Mouse (Mus musculus) limb, embryonic 10.5 days (tissue): ENCODE results near the gene BC004004. TPM values are rescaled to one million over a fixed set of nuclear protein-coding genes. Genes with fewer than 3 reads are reported as not detected.
A peak's percentile ranks its signal among the peaks of the same experiment; 100 is the strongest.

Experiments
- DNase-seq: peaks from one replicate; pipeline ENCODE4 v3.0.0-alpha.2; 2017; ENCODE audit warnings: low spot score
- H3K27ac ChIP-seq: fragments of 300-500 bp; sonication (generic); 2 replicates; pipeline ENCODE4 v1.5.1; 2016; ENCODE audit warnings: mild to moderate bottlenecking
- H3K27me3 ChIP-seq: fragments of 300-500 bp; sonication (generic); 2 replicates; pipeline ENCODE4 v1.6.1; 2016; ENCODE audit warnings: low read depth, mild to moderate bottlenecking; ENCODE audit not compliant: poor library complexity, severe bottlenecking
- H3K36me3 ChIP-seq: fragments of 300-500 bp; sonication (generic); 2 replicates; pipeline ENCODE4 v1.6.1; 2016; ENCODE audit warnings: mild to moderate bottlenecking, moderate library complexity
- H3K4me1 ChIP-seq: fragments of 300-500 bp; sonication (generic); 2 replicates; pipeline ENCODE4 v1.6.1; 2016
- H3K4me3 ChIP-seq: fragments of 300-500 bp; sonication (generic); 2 replicates; pipeline ENCODE4 v1.5.1; 2016; ENCODE audit warnings: mild to moderate bottlenecking, moderate library complexity
- H3K9me3 ChIP-seq: fragments of 300-500 bp; sonication (generic); replicated peaks from 2 replicates; pipeline ENCODE4 v1.6.1; 2016; ENCODE audit warnings: mild to moderate bottlenecking
- WGBS: fragments of 180-500 bp; shearing (Covaris S2); methylation state at CpG from one replicate; pipeline ENCODE4 v1.1.7; 2016; 5-methylcytosine and 5-hydroxymethylcytosine counted together
- polyA plus RNA-seq: library from polyadenylated mRNA; unstranded; fragments of >200 nt; fragmentation: Nextera tagmentation; extraction: Ambion mirVana; gene quantifications from 2 replicates; pipeline ENCODE4 v1.2.1, GENCODE M21; 2016

The BC004004 gene
- polyA plus RNA-seq, 1 experiment from 2014 or later = 47.9 TPM

DNA sequence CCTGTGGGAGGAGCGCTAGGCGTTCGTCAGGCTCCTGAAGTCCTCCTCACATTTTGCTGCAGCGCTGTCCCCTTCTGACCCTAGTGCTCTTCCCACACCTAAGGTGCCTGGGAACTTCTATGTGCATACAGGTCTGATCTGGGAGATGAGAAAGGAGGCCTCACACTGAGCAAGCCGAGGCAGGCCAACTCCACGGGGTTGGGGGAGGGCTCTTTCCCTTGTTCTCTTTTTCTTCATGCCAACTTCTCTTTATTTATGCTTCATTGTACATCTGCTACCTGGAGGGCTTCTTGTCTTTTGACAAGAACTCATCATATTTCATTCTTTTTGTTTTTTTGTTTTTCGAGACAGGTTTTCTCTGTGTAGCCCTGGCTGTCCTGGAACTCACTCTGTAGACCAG is 23.2 kb downstream of the BC004004 start:
- Histone ChIP-seq H3K27ac (no peak overlapping the region), H3K9me3 (no peaks in the 10 kb centered on the region), H3K36me3 (peaks cover 35% of the 10 kb centered on the region), H3K4me3 (no peak overlapping the region), H3K27me3 (no peaks in the 10 kb centered on the region), H3K4me1 (peaks cover 14% of the 10 kb centered on the region)
- 87% methylated on average over 7 of the region's 7 CpGs for WGBS
- DNase-seq = no peak

DNA sequence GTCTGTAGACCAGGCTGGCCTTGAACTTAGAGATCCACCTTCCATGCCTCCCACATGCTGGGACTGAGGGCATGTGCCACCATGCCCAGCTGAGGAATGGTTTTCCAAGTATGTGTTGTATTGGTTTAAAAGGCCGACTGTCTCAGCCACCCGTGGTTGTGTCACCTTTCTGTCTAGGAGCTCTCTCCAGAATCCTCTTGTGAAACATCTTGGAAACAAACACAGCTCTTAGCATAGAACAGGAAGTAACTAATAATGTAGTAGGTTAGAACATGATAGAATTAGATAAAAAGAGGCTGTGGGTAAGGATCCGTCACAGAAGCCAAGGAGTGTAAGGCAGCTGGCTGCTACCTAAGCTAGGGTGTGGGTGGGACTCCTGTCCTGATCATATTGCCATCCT is 24.4 kb downstream of the BC004004 start:
- Histone ChIP-seq H3K4me3 (no peak overlapping the region), H3K36me3 (peaks cover 40% of the 10 kb centered on the region)
- WGBS = 86% methylated on average over 3 of the region's 3 CpGs

DNA sequence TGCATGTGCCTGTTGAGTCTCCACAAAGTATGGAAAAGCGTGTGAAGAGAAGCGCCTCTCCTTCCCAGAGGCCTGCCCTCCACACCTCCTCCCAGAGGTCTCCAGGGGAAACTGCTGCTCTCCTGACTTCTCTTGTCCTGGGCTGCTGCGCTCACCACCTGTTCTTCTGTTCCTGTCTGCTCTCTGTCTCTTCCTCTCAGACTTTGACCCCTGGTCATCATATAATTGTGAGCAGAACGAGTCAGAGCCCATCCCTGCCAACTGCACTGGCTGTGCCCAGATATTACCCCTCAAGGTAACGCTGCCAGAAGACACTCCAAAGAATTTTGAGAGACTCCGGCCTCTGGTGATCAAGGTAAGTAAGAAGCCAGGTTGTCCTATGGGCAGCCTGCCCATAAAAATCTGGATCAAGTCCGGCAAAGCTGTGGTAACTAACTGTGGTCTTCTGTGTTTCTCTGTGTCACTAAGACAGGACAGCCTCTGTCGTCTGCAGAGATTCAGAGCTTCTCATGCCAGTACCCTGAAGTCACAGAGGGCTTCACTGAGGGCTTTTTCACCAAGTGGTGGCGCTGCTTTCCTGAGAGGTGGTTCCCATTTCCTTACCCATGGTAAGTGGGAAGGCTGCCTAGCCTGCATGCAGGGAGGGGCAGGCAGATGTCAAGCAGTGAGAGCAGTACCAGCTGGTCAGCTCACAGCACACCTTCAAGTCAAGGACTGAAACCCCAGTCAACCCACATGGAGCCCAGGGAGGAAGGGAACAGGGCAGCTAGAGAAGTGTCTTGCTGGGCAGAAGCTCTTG is 25.4 kb downstream of the BC004004 start:
- H3K9me3 ChIP-seq = no peaks in the 10 kb centered on the region
- no peak overlapping the region for H3K27ac ChIP-seq
- peaks cover 25% of the 10 kb centered on the region for H3K4me1 ChIP-seq
- no peak overlapping the region for H3K4me3 ChIP-seq
- H3K27me3 ChIP-seq = no peaks in the 10 kb centered on the region
- WGBS = 78% methylated on average over 9 of the region's 9 CpGs
- DNase-seq = no peak
- peaks cover 48% of the 10 kb centered on the region for H3K36me3 ChIP-seq

More for the DNA sequence above, 24.4 kb downstream of the BC004004 start:
- Histone ChIP-seq H3K27ac (no peak overlapping the region), H3K27me3 (no peaks in the 10 kb centered on the region), H3K9me3 (no peaks in the 10 kb centered on the region), H3K4me1 (peaks cover 25% of the 10 kb centered on the region)
- DNase-seq = no peak

DNA sequence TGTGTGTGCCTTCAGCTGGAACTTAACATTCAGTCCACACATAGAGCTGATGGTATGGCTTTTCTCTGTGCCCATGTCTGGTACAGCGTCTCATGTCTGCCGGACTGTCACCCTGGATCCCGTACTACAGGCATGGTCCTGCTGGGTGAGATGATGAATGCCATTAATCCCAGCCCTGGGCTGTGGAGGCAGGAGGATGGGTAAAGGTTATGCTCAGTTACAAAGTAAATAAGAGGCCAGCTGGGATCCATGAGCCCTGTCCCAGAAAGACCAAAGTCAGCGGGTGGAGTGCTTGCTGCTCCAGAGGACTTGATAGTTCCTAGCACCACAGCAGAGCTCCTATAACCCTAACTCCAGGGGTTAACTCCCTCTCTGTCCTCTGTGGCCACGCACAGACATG is 27.2 kb downstream of the BC004004 start:
- no peaks in the 10 kb centered on the region for H3K27me3 ChIP-seq
- DNase-seq = no peak
- no peak overlapping the region for H3K4me3 ChIP-seq
- H3K4me1 ChIP-seq = peaks cover 25% of the 10 kb centered on the region
- no peak overlapping the region for H3K27ac ChIP-seq
- peaks cover 61% of the 10 kb centered on the region for H3K36me3 ChIP-seq
- H3K9me3 ChIP-seq = no peaks in the 10 kb centered on the region
- WGBS = 73% methylated on average over 5 of the region's 5 CpGs

DNA sequence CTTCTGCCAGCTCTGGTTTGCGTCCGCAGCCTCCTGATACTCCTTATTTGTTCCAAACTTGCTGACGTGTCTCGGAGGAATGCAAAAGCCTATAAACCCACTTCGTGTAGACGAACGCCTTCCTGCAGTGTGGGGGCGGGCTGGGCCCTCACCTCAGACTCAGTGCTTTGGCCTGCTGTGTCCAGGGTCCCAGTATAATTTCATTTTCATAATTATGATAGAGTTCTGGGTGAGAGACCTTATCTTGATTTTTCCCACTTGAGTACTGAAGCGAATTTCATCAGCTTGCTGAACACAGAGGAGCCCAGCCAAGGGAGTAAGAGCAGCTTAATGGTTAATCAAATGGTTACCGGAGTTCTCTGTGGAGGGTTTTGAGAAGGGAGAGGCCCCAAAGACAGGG is 28.7 kb downstream of the BC004004 start:
- peak overlapping the region; percentile 63; the same call in 1 of the 2 replicates for H3K27ac ChIP-seq

DNA sequence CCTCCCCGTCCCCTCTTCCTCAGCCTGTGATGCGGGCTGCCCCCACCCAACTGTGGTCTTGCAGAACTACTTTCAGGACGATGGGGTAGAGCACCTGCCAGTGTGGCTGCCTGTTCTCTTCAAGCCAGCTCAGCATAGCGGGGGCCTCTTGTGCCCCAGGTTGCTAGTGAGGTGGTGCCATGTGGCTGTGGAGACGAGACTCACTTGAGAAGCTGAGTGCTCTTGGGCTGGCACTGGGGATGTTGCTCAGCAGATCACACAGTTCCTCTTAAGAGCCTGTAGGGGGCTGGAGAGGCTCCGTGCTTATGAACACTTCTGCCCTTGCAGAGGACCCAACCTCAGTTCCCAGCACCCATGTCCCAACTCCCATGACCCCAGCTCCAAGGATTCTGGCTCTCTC is 29.2 kb downstream of the BC004004 start:
- Histone ChIP-seq H3K27me3 (no peaks in the 10 kb centered on the region), H3K4me1 (peaks cover 28% of the 10 kb centered on the region), H3K27ac (peak overlapping the region; percentile 63), H3K36me3 (peaks cover 62% of the 10 kb centered on the region), H3K4me3 (no peak overlapping the region), H3K9me3 (no peaks in the 10 kb centered on the region)
- no peak for DNase-seq
- 80% methylated on average over 6 of the region's 6 CpGs for WGBS

More for the DNA sequence above, 28.7 kb downstream of the BC004004 start:
- H3K27me3 ChIP-seq = no peaks in the 10 kb centered on the region
- no peak overlapping the region for H3K4me3 ChIP-seq
- WGBS = 54% methylated on average over 10 of the region's 10 CpGs
- H3K36me3 ChIP-seq = peaks cover 62% of the 10 kb centered on the region
- peaks cover 25% of the 10 kb centered on the region for H3K4me1 ChIP-seq
- DNase-seq = no peak
- no peaks in the 10 kb centered on the region for H3K9me3 ChIP-seq

DNA sequence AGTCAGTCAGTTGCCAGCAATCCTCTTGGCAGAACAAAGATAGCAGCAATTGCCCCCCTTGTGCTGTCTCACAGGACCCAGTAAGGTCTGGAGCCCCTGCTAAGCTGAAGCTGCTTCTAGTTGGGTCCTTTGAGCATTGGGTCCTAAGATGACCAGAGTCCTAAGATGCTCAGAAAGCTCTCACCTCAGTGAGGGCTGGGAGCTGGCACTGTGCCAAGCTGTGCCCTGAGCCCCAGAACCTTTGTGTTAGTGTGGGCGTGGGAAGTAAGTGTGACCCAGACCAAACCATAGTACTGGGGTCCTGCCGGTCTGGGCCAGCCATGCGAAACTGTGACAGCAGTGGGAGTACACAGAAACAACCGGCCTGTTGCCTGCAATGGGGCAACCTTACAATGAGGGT is 30.7 kb downstream of the BC004004 start:
- Histone ChIP-seq H3K27ac (no peak overlapping the region), H3K4me3 (no peak overlapping the region), H3K9me3 (no peaks in the 10 kb centered on the region), H3K36me3 (peaks cover 54% of the 10 kb centered on the region), H3K4me1 (peaks cover 42% of the 10 kb centered on the region), H3K27me3 (no peaks in the 10 kb centered on the region)
- WGBS = 98% methylated on average over 4 of the region's 4 CpGs
- DNase-seq = no peak

DNA sequence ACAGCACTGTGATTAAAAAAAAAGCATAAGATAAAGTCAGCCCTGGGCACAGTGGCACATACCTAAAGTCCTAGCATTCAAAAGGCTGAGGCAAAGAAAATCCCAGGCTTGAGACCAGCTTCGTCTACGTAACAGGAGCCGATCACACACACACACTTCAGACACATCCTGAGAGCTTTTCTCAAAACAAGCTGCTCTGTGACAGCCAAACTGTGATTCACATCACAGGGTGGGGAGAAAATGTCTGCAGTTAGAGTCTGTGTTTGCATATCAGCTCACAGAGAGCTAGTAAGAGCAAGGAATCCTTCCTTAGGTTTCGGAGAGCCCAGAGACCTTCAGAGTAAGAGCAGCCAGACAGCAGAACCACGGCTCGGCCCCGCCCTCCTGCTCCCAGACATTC is 32.3 kb downstream of the BC004004 start:
- Histone ChIP-seq H3K9me3 (no peaks in the 10 kb centered on the region), H3K27ac (no peak overlapping the region), H3K4me3 (no peak overlapping the region), H3K27me3 (no peaks in the 10 kb centered on the region), H3K36me3 (peaks cover 46% of the 10 kb centered on the region), H3K4me1 (peaks cover 53% of the 10 kb centered on the region)
- DNase-seq = no peak
- 96% methylated on average over 7 of the region's 7 CpGs for WGBS

DNA sequence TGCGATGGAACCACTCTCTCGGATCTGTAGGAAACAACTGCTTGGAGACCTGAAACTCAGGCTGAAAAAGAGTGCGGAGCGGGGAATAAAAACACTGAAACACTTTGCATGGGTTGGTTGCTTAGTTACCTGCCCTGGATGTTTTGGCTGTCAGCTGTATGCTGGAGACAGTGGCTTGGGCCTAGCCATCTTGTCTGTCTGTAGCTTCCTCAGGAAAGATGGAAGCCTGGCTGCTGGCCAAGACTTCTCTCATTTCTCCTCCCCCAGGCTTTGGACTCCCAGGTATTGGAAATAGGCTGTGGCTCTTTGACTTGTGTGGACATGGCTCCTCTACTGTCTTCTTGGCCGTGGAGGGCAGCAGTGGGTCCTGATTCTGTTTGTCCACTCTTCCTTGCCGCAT is 32.8 kb downstream of the BC004004 start:
- H3K27ac ChIP-seq = no peak overlapping the region
- WGBS = 94% methylated on average over 6 of the region's 6 CpGs
- no peak overlapping the region for H3K4me3 ChIP-seq
- H3K4me1 ChIP-seq = peaks cover 53% of the 10 kb centered on the region
- no peaks in the 10 kb centered on the region for H3K27me3 ChIP-seq
- DNase-seq = no peak
- no peaks in the 10 kb centered on the region for H3K9me3 ChIP-seq
- peaks cover 46% of the 10 kb centered on the region for H3K36me3 ChIP-seq

DNA sequence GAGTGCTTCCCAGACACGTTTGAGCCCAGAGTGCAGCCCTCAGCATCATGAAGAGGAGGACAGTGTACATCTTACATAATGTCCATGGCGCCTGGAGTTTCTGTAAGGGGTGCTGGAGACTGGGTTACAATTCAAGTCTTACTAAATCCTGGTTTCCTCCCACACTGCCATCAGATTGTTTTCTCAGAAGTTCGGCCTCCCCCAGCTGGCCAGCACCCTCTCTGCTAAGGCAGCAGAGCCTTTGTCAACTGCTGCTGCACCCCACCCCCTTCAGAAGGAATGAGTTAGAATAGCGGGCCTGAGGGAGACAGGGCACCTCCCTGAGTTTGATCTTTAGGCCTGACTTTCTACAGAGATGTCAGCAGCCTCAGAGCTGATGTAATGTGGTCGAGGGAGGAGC is 33.6 kb downstream of the BC004004 start:
- Histone ChIP-seq H3K27ac (0 out of 2 replicates have a peak overlapping the region, but pooled peaks have one; percentile 28), H3K36me3 (peaks cover 46% of the 10 kb centered on the region), H3K4me1 (peaks cover 48% of the 10 kb centered on the region), H3K9me3 (no peaks in the 10 kb centered on the region), H3K27me3 (no peaks in the 10 kb centered on the region), H3K4me3 (no peak overlapping the region)
- no peak for DNase-seq
- WGBS = 73% methylated on average over 5 of the region's 5 CpGs

DNA sequence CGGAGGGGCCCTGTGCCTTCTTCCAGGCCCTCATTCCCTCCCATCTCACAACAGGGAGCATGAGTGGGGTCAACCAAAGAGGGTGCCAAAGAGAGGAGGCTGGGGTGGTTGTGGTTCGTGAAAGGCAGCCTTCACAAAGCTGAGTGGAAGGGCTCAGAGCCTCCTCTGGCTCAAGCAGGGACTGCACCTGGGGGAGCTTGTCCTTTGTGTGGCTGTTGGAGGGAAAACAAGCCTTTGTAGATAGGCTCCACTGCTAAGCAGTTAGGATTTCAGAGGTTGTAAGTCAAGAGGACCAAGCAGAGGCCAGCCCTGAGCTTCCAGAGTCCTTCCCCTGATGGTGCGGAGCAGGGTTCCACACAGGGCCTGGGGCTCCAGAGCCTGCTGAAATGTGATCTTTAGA is 34.5 kb downstream of the BC004004 start:
- H3K9me3 ChIP-seq = no peaks in the 10 kb centered on the region
- peaks cover 48% of the 10 kb centered on the region for H3K4me1 ChIP-seq
- no peaks in the 10 kb centered on the region for H3K27me3 ChIP-seq
- no peak for DNase-seq
- no peak overlapping the region for H3K4me3 ChIP-seq
- peaks cover 41% of the 10 kb centered on the region for H3K36me3 ChIP-seq
- WGBS = 41% methylated on average over 3 of the region's 3 CpGs
- H3K27ac ChIP-seq = peak overlapping the region; percentile 80

DNA sequence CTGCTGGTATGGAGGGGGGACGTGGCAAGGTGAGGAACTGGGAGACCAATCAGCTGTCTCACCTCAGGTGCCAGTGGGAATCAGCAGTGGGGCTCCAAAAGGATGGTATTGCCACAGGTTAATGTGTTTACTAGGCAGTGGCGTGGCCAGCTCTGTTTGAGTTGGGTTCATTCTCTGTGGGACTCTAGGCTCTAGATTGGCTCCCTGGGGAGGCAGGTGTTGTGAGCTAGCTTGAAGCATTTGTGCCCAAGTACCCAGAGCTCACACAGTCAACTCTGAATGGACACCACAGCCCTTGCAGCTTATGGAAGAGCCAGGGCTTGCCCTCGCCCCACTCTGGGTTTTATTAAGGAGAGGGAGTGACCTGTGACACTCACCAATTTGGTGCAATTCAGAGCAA is 35.3 kb downstream of the BC004004 start:
- WGBS = 56% methylated on average over 3 of the region's 3 CpGs
- Histone ChIP-seq H3K27ac (peak overlapping the region; percentile 80), H3K27me3 (no peaks in the 10 kb centered on the region), H3K4me1 (peaks cover 48% of the 10 kb centered on the region), H3K9me3 (no peaks in the 10 kb centered on the region), H3K4me3 (no peak overlapping the region), H3K36me3 (peaks cover 34% of the 10 kb centered on the region)
- no peak for DNase-seq

DNA sequence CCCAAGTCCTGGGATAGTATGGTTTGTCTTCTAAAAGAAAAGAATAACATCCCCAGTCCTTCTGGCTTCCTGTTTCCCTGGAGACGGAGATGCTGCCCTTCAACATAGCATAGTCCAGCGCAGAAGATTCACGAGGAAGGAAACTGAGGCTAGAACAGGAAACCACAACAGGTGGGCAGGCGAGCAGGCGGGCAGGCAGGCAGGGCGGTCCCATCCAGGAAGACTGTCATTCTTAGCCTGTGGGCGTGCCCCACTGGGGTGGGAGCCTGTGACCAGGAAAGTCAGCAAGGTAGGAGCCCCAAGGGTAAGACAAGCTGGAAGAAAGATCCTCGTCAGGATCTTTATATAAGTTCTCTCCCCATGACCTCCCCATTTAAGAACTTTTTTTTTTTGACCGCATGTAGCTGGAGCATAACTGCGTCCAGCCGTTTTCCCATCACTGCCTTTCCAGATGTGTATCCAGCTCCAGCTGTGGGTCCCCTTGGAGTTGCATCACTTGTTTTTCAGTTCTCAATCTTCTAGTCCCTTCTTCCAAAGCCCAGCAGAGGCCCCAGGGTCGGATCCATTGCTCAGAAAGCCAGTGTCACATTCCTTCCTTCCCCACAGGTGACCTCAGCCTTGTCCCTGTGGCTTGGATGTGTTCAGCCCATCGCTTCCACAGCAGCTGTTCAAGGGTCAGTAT is 35.9 kb downstream of the BC004004 start:
- H3K27me3 ChIP-seq = no peaks in the 10 kb centered on the region
- WGBS = 74% methylated on average over 13 of the region's 13 CpGs
- H3K36me3 ChIP-seq = peaks cover 28% of the 10 kb centered on the region
- no peak overlapping the region for H3K4me3 ChIP-seq
- H3K27ac ChIP-seq = 0 out of 2 replicates have a peak overlapping the region, but pooled peaks have one; percentile 32
- peaks cover 48% of the 10 kb centered on the region for H3K4me1 ChIP-seq
- no peak for DNase-seq
- no peaks in the 10 kb centered on the region for H3K9me3 ChIP-seq
